Comparison of ENCODE assay signal across 11 mouse cellular contexts in genomic region chr4:62133706-62134105, GRCm38 (mm10). TPM values are rescaled to one million over a fixed set of nuclear protein-coding genes. Genes with fewer than 3 reads are reported as not detected.
DNase-seq lines count a peak whose midpoint lies in the region; ATAC-seq lines count a peak whose summit lies in the region.
"Had no signal": no experiment of that assay in that cellular context is flagged by ENCODE, and none has a peak within 500 bp of the region (broad histone marks: within the 10 kb centered on the region; RNA-seq: fewer than 3 reads in every experiment).

No protein-coding gene starts in this region.

- no peak for ATAC-seq in neural tube, embryonic 15.5 days (ENCODE audit: low FRiP score)

- no peaks in the 10 kb centered on the region for H3K36me3 ChIP-seq in neural tube, embryonic 15.5 days
- H3K36me3 ChIP-seq: liver, embryonic 13.5 days had no signal

- WGBS in neural tube, embryonic 15.5 days = 67% methylated on average over 7 of the region's 7 CpGs

- no peak overlapping the region for H3K27ac ChIP-seq in neural tube, embryonic 15.5 days (replicated peaks)
- H3K27ac ChIP-seq: liver, embryonic 13.5 days had no signal

- H3K4me2 ChIP-seq in neural tube, embryonic 15.5 days = no peak overlapping the region
- H3K4me2 ChIP-seq: liver, embryonic 13.5 days had no signal

- H3K27me3 ChIP-seq in neural tube, embryonic 15.5 days (replicated peaks) = no peaks in the 10 kb centered on the region
- H3K27me3 ChIP-seq: liver, embryonic 13.5 days had no signal

- H3K9me3 ChIP-seq in neural tube, embryonic 15.5 days (replicated peaks) = peaks cover 18% of the 10 kb centered on the region; the same call in 1 of the 2 replicates

- H3K4me3 ChIP-seq in neural tube, embryonic 15.5 days (replicated peaks) = no peak overlapping the region
- H3K4me3 ChIP-seq: liver, embryonic 13.5 days had no signal

- DNase-seq in frontal cortex, postnatal 25 days (ENCODE audit: low spot score in 2 of 2) = peak; percentile 11 to 25
- DNase-seq in frontal cortex, postnatal 14 days (ENCODE audit: low spot score in 2 of 2) = no peak
- DNase-seq in testis, postnatal 10 days (ENCODE audit: low spot score) = peak; percentile 62
- DNase-seq in testis, postnatal 14 days (ENCODE audit: low spot score) = no peak
- peak; percentile 46 to 58 for DNase-seq in cerebellum, postnatal 36 days
- DNase-seq in layer of hippocampus, adult 8-10 months (ENCODE audit: low spot score in 2 of 2) = peak; percentile 16 to 55
- DNase-seq in retina, postnatal 7 days (ENCODE audit: low read depth, low spot score) = peak; percentile 11
- DNase-seq: liver, embryonic 13.5 days had no signal

- H3K4me1 ChIP-seq in neural tube, embryonic 15.5 days = no peaks in the 10 kb centered on the region
- H3K4me1 ChIP-seq: liver, embryonic 13.5 days had no signal

- no peak overlapping the region for H3K9ac ChIP-seq in neural tube, embryonic 15.5 days (replicated peaks)
- H3K9ac ChIP-seq: liver, embryonic 13.5 days had no signal

RNA-seq across cellular contexts. Expression of gene Mup21, which starts 17.0 kb away (rescaled TPM):
- not detected for total RNA-seq in layer of hippocampus, adult 8-10 months (2022)
- polyA plus RNA-seq in neural tube, embryonic 15.5 days (2015; fragmentation: Nextera tagmentation; extraction: Ambion mirVana) = not detected in 2 replicates
- polyA plus RNA-seq: frontal cortex, adult 2 months; liver, embryonic 13.5 days; small intestine, adult 2 months had no signal

RNA-seq across cellular contexts. Expression of gene Mup3, which starts 46.6 kb away (rescaled TPM):
- total RNA-seq in layer of hippocampus, adult 8-10 months (2022) = not detected
- polyA plus RNA-seq in neural tube, embryonic 15.5 days (2015; fragmentation: Nextera tagmentation; extraction: Ambion mirVana) = not detected in 2 replicates
- polyA plus RNA-seq: frontal cortex, adult 2 months; liver, embryonic 13.5 days; small intestine, adult 2 months had no signal

Comparison
In these comparisons a context has a peak if more than half of its experiments do, and no peak if none do; other contexts are left out.
1. DNase-seq: peak in frontal cortex, postnatal 25 days (2 of 2), testis, postnatal 10 days (single experiment), cerebellum, postnatal 36 days (2 of 2), layer of hippocampus, adult 8-10 months (2 of 2) and retina, postnatal 7 days (single experiment); none in frontal cortex, postnatal 14 days (0 of 2) and testis, postnatal 14 days (single experiment).